Mouse (Mus musculus) liver, adult 2 months (tissue): ENCODE measurements around the gene Fgfr4. TPM values are rescaled to one million over a fixed set of nuclear protein-coding genes. Genes with fewer than 3 reads are reported as not detected.

Experiments
- DNase-seq: peaks from one replicate; pipeline ENCODE4 v3.0.0-alpha.2; 2011; ENCODE audit warnings: low read depth, low spot score; ENCODE audit errors: extremely low read depth
- H3K27ac ChIP-seq: fragments of 200-500 bp; replicated peaks from 2 replicates; pipeline ENCODE4 v1.5.1; 2012; ENCODE audit warnings: low read depth, mild to moderate bottlenecking, control low read depth, inconsistent platforms, low read length; ENCODE audit not compliant: insufficient read depth
- H3K27me3 ChIP-seq: fragments of 200-500 bp; 2 replicates; pipeline ENCODE4 v1.6.1; 2012; ENCODE audit warnings: mild to moderate bottlenecking, moderate library complexity, low read length, inconsistent platforms; ENCODE audit not compliant: control insufficient read depth, insufficient read depth
- H3K36me3 ChIP-seq: fragments of 200-500 bp; 2 replicates; pipeline ENCODE4 v1.6.1; 2012; ENCODE audit warnings: low read length, inconsistent platforms; ENCODE audit not compliant: control insufficient read depth, insufficient read depth
- H3K4me1 ChIP-seq: fragments of 200-500 bp; 2 replicates; pipeline ENCODE4 v1.6.1; 2011; ENCODE audit warnings: low read length; ENCODE audit not compliant: control insufficient read depth, insufficient read depth
- H3K4me3 ChIP-seq: fragments of 200-500 bp; 2 replicates; pipeline ENCODE4 v1.5.1; 2011; ENCODE audit warnings: low read depth, mild to moderate bottlenecking, control low read depth, low read length, moderate library complexity; ENCODE audit not compliant: insufficient read depth
- H3K79me2 ChIP-seq: fragments of 200-500 bp; 2 replicates; pipeline ENCODE4 v1.6.1; 2012; ENCODE audit warnings: inconsistent platforms, mild to moderate bottlenecking, low read length, moderate library complexity; ENCODE audit not compliant: control insufficient read depth, insufficient read depth
- H3K9ac ChIP-seq: fragments of 200-500 bp; 2 replicates; pipeline ENCODE4 v1.6.1; 2012; ENCODE audit warnings: low read depth, mild to moderate bottlenecking, control low read depth, inconsistent platforms, low read length
- CTCF ChIP-seq: fragments of 200-500 bp; IDR thresholded peaks from 2 replicates; pipeline ENCODE4 v1.5.1; 2011; ENCODE audit warnings: low read depth, low read length, control low read depth
- POLR2A ChIP-seq: fragments of 200-500 bp; IDR thresholded peaks from 2 replicates; pipeline ENCODE4 v1.6.1; 2011; ENCODE audit warnings: low read length, control low read depth; ENCODE audit not compliant: insufficient read depth; ENCODE audit errors: extremely low read depth
- WGBS: fragments of 180-500 bp; shearing (Covaris S2); methylation state at CpG from one replicate; pipeline ENCODE4 v1.1.7; 2018; 5-methylcytosine and 5-hydroxymethylcytosine counted together
- polyA plus RNA-seq: library from polyadenylated mRNA; depleted of rRNA; stranded (reverse); fragments of >200 nt; gene quantifications from 2 replicates; pipeline ENCODE4 v1.2.3, GENCODE M21; 2012
- total RNA-seq: library from RNA; depleted of rRNA; stranded (reverse); fragments of >200 nt; gene quantifications from 2 replicates; pipeline ENCODE4 v1.2.3, GENCODE M21; 2014

Gene Fgfr4
- total and polyA plus RNA-seq, 2 experiments, result 6.6 to 52.4 TPM

- Histone ChIP-seq H3K27me3 (no peaks in the 10 kb centered on the region), H3K4me1 (peaks cover 6% of the 10 kb centered on the region), H3K27ac (no peak overlapping the region), H3K9ac (no peak overlapping the region), H3K79me2 (no peaks in the 10 kb centered on the region), H3K4me3 (no peak overlapping the region), H3K36me3 (no peaks in the 10 kb centered on the region; the same call in 1 of the 2 replicates)
- TF ChIP-seq CTCF (no peak), POLR2A (no peak)
- WGBS, result 95% methylated on average over 5 of the region's 5 CpGs
- DNase-seq, result no peak
Observed at GRCm38 (mm10) chr13:55168255-55168654, 15.8 kb downstream of the Fgfr4 start.

GRCm38 (mm10) chr13:55168958-55169369 lies 16.5 kb downstream of the Fgfr4 start:
- no peak for DNase-seq
- Histone ChIP-seq H3K36me3 (no peaks in the 10 kb centered on the region; the same call in 1 of the 2 replicates), H3K27me3 (no peaks in the 10 kb centered on the region), H3K9ac (no peak overlapping the region), H3K4me3 (no peak overlapping the region), H3K79me2 (no peaks in the 10 kb centered on the region), H3K27ac (no peak overlapping the region), H3K4me1 (peaks cover 6% of the 10 kb centered on the region; the same call in 1 of the 2 replicates)
- WGBS, result 90% methylated on average over 13 of the region's 13 CpGs
- TF ChIP-seq CTCF (no peak), POLR2A (no peak)

- Histone ChIP-seq H3K9ac (peak overlapping the region; percentile 61), H3K27me3 (no peaks in the 10 kb centered on the region)
- peak; percentile 64 for DNase-seq
Observed at GRCm38 (mm10) chr13:55171517-55172335, 19.3 kb downstream of the Fgfr4 start.

DNA sequence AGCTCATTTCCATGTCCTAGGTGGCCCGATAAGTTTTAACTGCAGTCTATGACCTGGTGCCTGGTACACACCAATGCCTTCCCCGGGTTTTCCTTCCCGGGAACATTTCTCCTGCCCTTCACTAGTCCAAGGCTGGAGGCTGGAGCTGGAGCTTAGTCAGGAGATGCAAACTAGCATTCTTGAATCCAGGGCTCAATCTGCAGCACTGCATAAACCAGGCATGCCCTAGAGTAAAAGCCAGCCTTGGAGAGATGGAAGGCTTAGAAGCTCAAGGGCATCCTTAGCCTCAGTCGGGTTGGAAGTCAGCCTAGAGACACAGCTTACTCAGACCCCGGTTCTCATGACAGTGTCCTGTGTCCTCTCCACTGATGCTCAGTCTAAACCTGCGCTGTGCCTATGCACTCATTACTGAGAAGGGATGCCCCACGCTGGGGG lies 19.9 kb downstream of the Fgfr4 start:
- Histone ChIP-seq H3K4me3 (no peak overlapping the region), H3K36me3 (no peaks in the 10 kb centered on the region)
- no peak for DNase-seq

More at GRCm38 (mm10) chr13:55171517-55172335, 19.3 kb downstream of the Fgfr4 start:
- H3K36me3 ChIP-seq, result no peaks in the 10 kb centered on the region
- TF ChIP-seq CTCF, result no peak
- no peak for TF ChIP-seq POLR2A
- H3K4me3 ChIP-seq, result peak overlapping the region; percentile 31
- WGBS, result 20% methylated on average over 26 of the region's 26 CpGs
- no peaks in the 10 kb centered on the region for H3K79me2 ChIP-seq
- H3K27ac ChIP-seq, result no peak overlapping the region
- H3K4me1 ChIP-seq, result peaks cover 6% of the 10 kb centered on the region; the same call in 1 of the 2 replicates

DNA sequence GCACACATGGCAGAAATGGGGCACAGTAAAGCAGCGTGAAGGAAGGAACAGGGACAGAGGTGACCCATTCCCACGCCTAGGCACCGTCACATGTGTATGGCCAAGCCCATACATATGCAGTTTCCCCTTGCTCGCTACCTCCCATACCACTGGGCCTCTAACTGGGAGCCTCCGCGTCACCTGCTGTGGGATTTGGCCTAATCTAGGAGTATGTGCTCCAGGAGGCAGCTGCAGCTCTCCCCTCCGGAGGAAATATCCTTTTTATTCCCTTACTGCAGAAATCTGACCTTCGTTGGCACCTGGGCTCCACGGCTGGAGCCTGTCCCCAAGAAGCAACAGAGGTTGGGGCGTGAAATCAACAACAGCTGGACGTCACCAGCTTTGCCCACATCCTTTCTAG lies 21.9 kb downstream of the Fgfr4 start:
- 94% methylated on average over 11 of the region's 11 CpGs for WGBS
- peaks cover 6% of the 10 kb centered on the region; the same call in 1 of the 2 replicates for H3K4me1 ChIP-seq
- no peak for DNase-seq

More for the DNA sequence above, 19.9 kb downstream of the Fgfr4 start:
- Histone ChIP-seq H3K27ac (no peak overlapping the region), H3K4me1 (peaks cover 6% of the 10 kb centered on the region; the same call in 1 of the 2 replicates), H3K27me3 (no peaks in the 10 kb centered on the region), H3K9ac (no peak overlapping the region), H3K79me2 (no peaks in the 10 kb centered on the region)
- TF ChIP-seq CTCF (no peak), POLR2A (no peak)
- 56% methylated on average over 7 of the region's 7 CpGs for WGBS

DNA sequence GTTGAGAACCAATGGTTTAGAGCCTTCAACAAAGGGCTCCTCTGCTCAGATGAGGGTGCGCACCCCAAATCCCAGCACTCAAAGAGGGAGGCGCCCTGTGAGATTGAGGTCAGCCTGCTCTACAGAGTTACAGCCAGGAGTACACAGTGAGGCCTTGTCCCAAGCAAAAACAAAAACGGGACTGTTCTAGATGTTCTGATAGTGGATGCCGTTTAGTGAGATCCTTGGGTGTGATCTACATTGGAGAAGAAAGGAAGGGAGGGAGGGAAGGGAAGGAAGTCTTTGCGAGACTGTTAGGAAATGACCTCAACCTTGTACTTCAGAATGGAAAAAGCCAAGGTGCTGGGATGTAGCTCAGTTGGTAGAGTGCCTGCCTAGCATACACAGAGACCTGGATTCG lies 23.8 kb downstream of the Fgfr4 start:
- Histone ChIP-seq H3K79me2 (no peaks in the 10 kb centered on the region), H3K4me3 (no peak overlapping the region), H3K36me3 (no peaks in the 10 kb centered on the region), H3K4me1 (peaks cover 6% of the 10 kb centered on the region; the same call in 1 of the 2 replicates), H3K27ac (no peak overlapping the region), H3K27me3 (no peaks in the 10 kb centered on the region), H3K9ac (no peak overlapping the region)
- TF ChIP-seq CTCF (no peak), POLR2A (no peak)
- DNase-seq, result no peak
- 85% methylated on average over 6 of the region's 6 CpGs for WGBS

More for the DNA sequence above, 21.9 kb downstream of the Fgfr4 start:
- H3K27me3 ChIP-seq, result no peaks in the 10 kb centered on the region
- no peak overlapping the region for H3K27ac ChIP-seq
- H3K79me2 ChIP-seq, result no peaks in the 10 kb centered on the region
- no peak overlapping the region for H3K9ac ChIP-seq
- TF ChIP-seq POLR2A, result no peak
- no peak for TF ChIP-seq CTCF
- no peak overlapping the region for H3K4me3 ChIP-seq
- no peaks in the 10 kb centered on the region for H3K36me3 ChIP-seq
